Mouse (Mus musculus) cerebellum, adult 2 months (tissue): ENCODE results near the gene Cacna2d3.

ENCODE experiments used
- CTCF ChIP-seq: fragments of 200-500 bp; IDR thresholded peaks from 2 replicates; pipeline ENCODE4 v1.5.1; 2011; ENCODE audit warnings: low read depth, mild to moderate bottlenecking, control low read depth, low read length, moderate library complexity, borderline replicate concordance; ENCODE audit not compliant: insufficient read depth
- POLR2A ChIP-seq: fragments of 200-500 bp; IDR thresholded peaks from 2 replicates; pipeline ENCODE4 v1.6.1; 2011; ENCODE audit warnings: low read length, control low read depth, borderline replicate concordance; ENCODE audit not compliant: insufficient read depth

DNA sequence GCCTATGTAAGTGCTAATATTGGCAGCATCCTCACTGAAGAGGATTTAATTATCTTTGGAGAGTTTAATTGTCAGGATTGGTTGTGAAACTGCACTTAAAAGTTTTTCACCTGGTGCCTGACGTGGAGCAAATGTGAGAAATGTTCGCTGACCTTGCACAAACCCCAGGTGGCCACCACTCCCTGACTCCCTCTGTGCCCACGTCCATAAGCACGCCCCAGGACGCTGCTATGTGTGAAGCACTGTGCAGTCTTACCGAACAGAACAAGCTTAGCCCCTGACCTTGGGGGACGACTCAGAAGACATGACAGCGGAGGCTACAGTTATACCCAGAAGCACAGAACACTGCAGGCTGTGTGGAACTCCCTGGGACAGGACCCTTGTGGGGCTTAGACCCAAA lies 93.5 kb downstream of the Cacna2d3 start:
- TF ChIP-seq POLR2A (no peak), CTCF (no peak)
